8 mouse cellular contexts compared by ENCODE assay signal in the genomic region with DNA sequence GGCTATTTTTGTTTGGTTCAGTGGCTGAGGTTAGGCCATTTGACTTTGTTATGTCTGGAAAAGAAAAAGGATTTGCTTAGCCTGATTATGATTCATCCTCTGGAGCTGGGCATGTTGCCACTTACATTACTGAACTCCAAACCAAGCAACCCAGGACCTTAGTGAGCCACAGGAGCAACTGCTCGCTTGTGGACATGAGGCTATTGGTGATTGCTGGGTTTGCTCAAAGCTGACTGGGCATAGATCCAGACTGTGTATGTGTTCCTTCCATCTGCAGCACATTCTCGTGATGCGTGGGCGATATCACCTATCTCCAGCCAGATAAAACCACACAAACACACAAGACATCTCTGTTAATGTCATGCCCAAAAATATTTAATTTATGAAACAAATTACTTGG. TPM values are rescaled to one million over a fixed set of nuclear protein-coding genes. Genes with fewer than 3 reads are reported as not detected.
DNase-seq lines count a peak whose midpoint lies in the region; ATAC-seq and TF ChIP-seq lines count a peak whose summit lies in the region.

No protein-coding gene starts in this region.

- H3K4me3 ChIP-seq in gastrocnemius, adult 2 months = no peak overlapping the region
- H3K4me3 ChIP-seq in limb, embryonic 15.5 days = no peak overlapping the region

- 0 out of 2 replicates have a peak, but pooled peaks cover 3% of the 10 kb centered on the region for H3K4me1 ChIP-seq in limb, embryonic 15.5 days

- H3K9ac ChIP-seq in limb, embryonic 15.5 days = no peak overlapping the region

- H3K36me3 ChIP-seq in limb, embryonic 15.5 days = no peaks in the 10 kb centered on the region

- no peaks in the 10 kb centered on the region for H3K9me3 ChIP-seq in limb, embryonic 15.5 days

- no peaks in the 10 kb centered on the region for H3K27me3 ChIP-seq in limb, embryonic 15.5 days

- H3K27ac ChIP-seq in gastrocnemius, adult 2 months = peak overlapping the region; percentile 52
- no peak overlapping the region for H3K27ac ChIP-seq in limb, embryonic 15.5 days

- H3K4me2 ChIP-seq in limb, embryonic 15.5 days = no peak overlapping the region

- DNase-seq in Muller cell, postnatal 12 days (ENCODE audit: inconsistent ontology term) = peak; percentile 95
- DNase-seq in adrenal gland, postnatal 25 days = peak; percentile 68
- peak; percentile 74 for DNase-seq in gastrocnemius, adult 2 months
- DNase-seq in kidney, adult 8-10 months = peak; percentile 35 to 61
- peak; percentile 3 for DNase-seq in right cerebral cortex, postnatal 4 days
- DNase-seq in spleen, postnatal 14 days (ENCODE audit: low spot score in 2 of 2) = no peak

- intact Hi-C loops in gastrocnemius, adult 2 months (cut with DNase I) = no loop called here

- no peak for TF ChIP-seq CTCF in gastrocnemius, adult 2 months (IDR thresholded peaks at IDR 0.05)

- ATAC-seq in limb, embryonic 15.5 days (ENCODE audit: insufficient number of reproducible peaks, low FRiP score, low TSS enrichment, low read depth) = peak; percentile 69; the same call in 1 of the 2 replicates
- no peak for ATAC-seq in inflammation-experienced regulatory T-cells, adult 6 months

- 58% methylated on average over 4 of the region's 4 CpGs for WGBS in limb, embryonic 15.5 days

RNA-seq across cellular contexts. Expression of a gene that starts 42.8 kb away (rescaled TPM):
- total RNA-seq in adrenal gland, postnatal 25 days (2021) = 43.4 and 46.6 TPM in 2 replicates
- 10 to 100 TPM; 18.5 to 24.7 TPM for total RNA-seq in gastrocnemius, adult 2 months (2021)
- polyA plus RNA-seq in limb, embryonic 15.5 days (2015; fragmentation: Nextera tagmentation; extraction: Ambion mirVana) = 65.1 and 65.5 TPM in 2 replicates
- polyA plus RNA-seq in inflammation-experienced regulatory T-cells, adult 6 months (2017; shearing (Covaris generic)) = 10 to 100 TPM; 30.5 to 61.8 (median 56.9) TPM

RNA-seq across cellular contexts. Expression of a gene that starts 52.3 kb away (rescaled TPM):
- not detected in 2 replicates for total RNA-seq in adrenal gland, postnatal 25 days (2021)
- not detected for total RNA-seq in gastrocnemius, adult 2 months (2021)
- polyA plus RNA-seq in limb, embryonic 15.5 days (2015; fragmentation: Nextera tagmentation; extraction: Ambion mirVana) = not detected in 2 replicates
- not detected for polyA plus RNA-seq in inflammation-experienced regulatory T-cells, adult 6 months (2017; shearing (Covaris generic))

Comparison
In these comparisons a context has a peak if more than half of its experiments do, and no peak if none do; other contexts are left out.
1. DNase-seq: peak in Muller cell, postnatal 12 days (single experiment), adrenal gland, postnatal 25 days (single experiment), gastrocnemius, adult 2 months (single experiment), kidney, adult 8-10 months (2 of 2) and right cerebral cortex, postnatal 4 days (single experiment); none in spleen, postnatal 14 days (0 of 2).